Comparison of ENCODE assay signal across 19 mouse cellular contexts in the genomic region with DNA sequence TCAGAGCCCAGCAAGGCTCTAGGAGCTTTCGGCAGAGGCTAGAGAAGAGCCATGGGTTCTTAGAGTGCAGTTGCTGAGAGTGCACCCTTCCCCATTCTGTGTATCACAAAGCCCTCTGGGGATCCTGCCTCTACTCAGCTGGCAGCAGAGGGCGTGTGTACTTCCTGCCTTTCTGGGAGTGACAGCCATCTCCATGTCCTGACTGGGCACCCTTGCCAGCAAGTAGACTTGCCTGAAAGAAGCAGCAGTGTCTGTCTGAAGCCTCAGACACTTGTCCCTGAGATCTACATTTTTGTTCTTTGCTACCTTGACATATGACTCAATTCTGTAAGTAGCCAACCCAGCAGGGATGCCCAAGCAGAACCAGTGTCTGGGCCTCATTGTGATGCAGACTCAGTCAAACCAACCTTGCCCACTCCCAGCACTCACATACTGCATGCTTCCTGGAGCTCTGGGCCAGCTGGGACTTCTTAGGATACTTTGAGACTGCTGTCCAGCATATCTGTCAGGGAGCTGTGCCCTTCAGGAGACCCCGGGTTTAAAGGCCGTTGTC. TPM values are rescaled to one million over a fixed set of nuclear protein-coding genes. Genes with fewer than 3 reads are reported as not detected.
DNase-seq lines count a peak whose midpoint lies in the region; TF ChIP-seq lines count a peak whose summit lies in the region.
"Had no signal": no experiment of that assay in that cellular context is flagged by ENCODE, and none has a peak within 500 bp of the region (broad histone marks: within the 10 kb centered on the region; RNA-seq: fewer than 3 reads in every experiment).

No protein-coding gene starts in this region.

- H3K4me1 ChIP-seq in bone marrow, adult 2 months (ENCODE audit: control insufficient read depth, insufficient read depth, low read length) = no peaks in the 10 kb centered on the region

- DNase-seq in adrenal gland, adult (ENCODE audit: inconsistent age in 2 of 2, low spot score in 1 of 2) = peak; percentile 49 to 77
- DNase-seq in adrenal gland, postnatal 4 days (ENCODE audit: low spot score in 2 of 2) = no peak
- no peak for DNase-seq in layer of hippocampus, adult 2 months (ENCODE audit: low spot score in 2 of 2)
- no peak for DNase-seq in layer of hippocampus, postnatal 36 days
- DNase-seq in thymus, postnatal 0 days (ENCODE audit: low spot score) = peak; percentile 61
- no peak for DNase-seq in thymus, adult 18-20 months
- DNase-seq in cerebellum, adult 9-10 months = no peak
- DNase-seq: cerebellum, postnatal 25 days; heart, adult 2 months; heart, postnatal 10 days; kidney, adult 11 months; kidney, postnatal 14 days; layer of hippocampus, adult 9-11 months; liver, embryonic 13.5 days; right cerebral cortex, postnatal 25 days had no signal

- WGBS in bone marrow, adult 2 months = 73% methylated on average over 4 of the region's 4 CpGs

- no peak overlapping the region for H3K27ac ChIP-seq in layer of hippocampus, adult 2 months
- no peak overlapping the region for H3K27ac ChIP-seq in bone marrow, adult 2 months (ENCODE audit: control insufficient read depth, insufficient read depth, low read depth, low read length, poor library complexity)
- H3K27ac ChIP-seq: heart, adult 2 months; hindbrain, embryonic 14.5 days; liver, embryonic 13.5 days; neural tube, embryonic 12.5 days had no signal

- TF ChIP-seq CTCF in layer of hippocampus, adult 2 months (conservative IDR thresholded peaks at IDR 0.05) = 0 out of 2 replicates have a peak, but pooled peaks have one; percentile 10
- TF ChIP-seq CTCF in bone marrow, adult 2 months (IDR thresholded peaks at IDR 0.05; ENCODE audit: control insufficient read depth, insufficient read depth, low read length) = 0 out of 2 replicates have a peak, but pooled peaks have one; percentile 24

- no peak overlapping the region for H3K4me3 ChIP-seq in layer of hippocampus, adult 2 months
- no peak overlapping the region for H3K4me3 ChIP-seq in bone marrow, adult 2 months (replicated peaks; ENCODE audit: control insufficient read depth, low read depth, low read length)
- H3K4me3 ChIP-seq: heart, adult 2 months; liver, embryonic 13.5 days; megakaryocyte, embryonic 14.5 days; neural tube, embryonic 12.5 days had no signal

- TF ChIP-seq POLR2A in bone marrow, adult 2 months (IDR thresholded peaks at IDR 0.05; ENCODE audit: borderline replicate concordance, control insufficient read depth, low read depth, low read length) = no peak

RNA-seq across cellular contexts. Expression of a gene that starts 17.5 kb away (rescaled TPM):
- total RNA-seq in adrenal gland, postnatal 4 days (2021) = 1 to 10 TPM; 5.6 to 9.2 TPM
- total RNA-seq in layer of hippocampus, adult 2 months (2021) = 1 to 10 TPM; 5.8 to 6.0 TPM
- 1 to 10 TPM; 6.6 to 6.9 TPM for total RNA-seq in layer of hippocampus, postnatal 36 days (2021)
- 34.2 and 35.2 TPM in 2 replicates for polyA plus RNA-seq in thymus, postnatal 0 days (2015; fragmentation: Nextera tagmentation; extraction: Ambion mirVana)
- polyA plus RNA-seq in bone marrow, adult 2 months (2011; ENCODE audit: insufficient read depth, insufficient read length, low replicate concordance, missing spikeins) = 2.6 and 11.3 TPM in 2 replicates

RNA-seq across cellular contexts. Expression of a gene that starts 17.7 kb away (rescaled TPM):
- 10 to 100 TPM in 1 of 2 experiments, 1 to 10 TPM in 1; 9.5 to 11.0 TPM for total RNA-seq in adrenal gland, postnatal 4 days (2021)
- total RNA-seq in layer of hippocampus, adult 2 months (2021) = 10 to 100 TPM in 1 of 2 experiments, 1 to 10 TPM in 1; 7.0 to 11.4 TPM
- total RNA-seq in layer of hippocampus, postnatal 36 days (2021) = 10 to 100 TPM; 10.0 to 11.5 TPM
- polyA plus RNA-seq in thymus, postnatal 0 days (2015; fragmentation: Nextera tagmentation; extraction: Ambion mirVana) = 4.6 and 5.6 TPM in 2 replicates
- 1.5 TPM in 1 of 2 replicates, not detected in the other for polyA plus RNA-seq in bone marrow, adult 2 months (2011; ENCODE audit: insufficient read depth, insufficient read length, low replicate concordance, missing spikeins)

RNA-seq across cellular contexts. Expression of a gene that starts 54.4 kb away (rescaled TPM):
- total RNA-seq in adrenal gland, postnatal 4 days (2021) = 100 to 1,000 TPM in 1 of 2 experiments, 10 to 100 TPM in 1; 99.0 to 129 TPM
- total RNA-seq in layer of hippocampus, adult 2 months (2021) = 10 to 100 TPM; 74.6 to 75.1 TPM
- total RNA-seq in layer of hippocampus, postnatal 36 days (2021) = 10 to 100 TPM; 66.3 to 68.1 TPM
- 73.8 and 83.6 TPM in 2 replicates for polyA plus RNA-seq in thymus, postnatal 0 days (2015; fragmentation: Nextera tagmentation; extraction: Ambion mirVana)
- polyA plus RNA-seq in bone marrow, adult 2 months (2011; ENCODE audit: insufficient read depth, insufficient read length, low replicate concordance, missing spikeins) = 40.6 and 53.8 TPM in 2 replicates

RNA-seq across cellular contexts. Expression of a gene that starts 54.8 kb away (rescaled TPM):
- total RNA-seq in adrenal gland, postnatal 4 days (2021) = 10 to 100 TPM; 60.2 to 67.6 TPM
- 10 to 100 TPM; 19.7 to 21.4 TPM for total RNA-seq in layer of hippocampus, adult 2 months (2021)
- total RNA-seq in layer of hippocampus, postnatal 36 days (2021) = 10 to 100 TPM; 19.6 to 21.7 TPM
- 11.3 and 12.3 TPM in 2 replicates for polyA plus RNA-seq in thymus, postnatal 0 days (2015; fragmentation: Nextera tagmentation; extraction: Ambion mirVana)
- polyA plus RNA-seq in bone marrow, adult 2 months (2011; ENCODE audit: insufficient read depth, insufficient read length, low replicate concordance, missing spikeins) = 66.6 and 86.0 TPM in 2 replicates

Comparison
In these comparisons a context has a peak if more than half of its experiments do, and no peak if none do; other contexts are left out.
1. DNase-seq: peak in adrenal gland, adult (2 of 2) and thymus, postnatal 0 days (single experiment); none in adrenal gland, postnatal 4 days (0 of 2), layer of hippocampus, adult 2 months (0 of 2), layer of hippocampus, postnatal 36 days (0 of 2), thymus, adult 18-20 months (0 of 2) and cerebellum, adult 9-10 months (single experiment).